Mouse (Mus musculus) neural tube, embryonic 13.5 days (tissue): ENCODE measurements at regions not wholly inside any gene's neighbourhood (a gene's known extent, or its start where the extent isn't known, plus 50 kb on each side); places are given as distances from the start of the nearest gene placed in this dataset.

Source experiments
- ATAC-seq: fragments of 200-750 bp; cut with Nextera tagmentation; 2 replicates; pipeline ENCODE4 v1.8.0; 2017; ENCODE audit warnings: low read depth, mild to moderate bottlenecking, moderate TSS enrichment, moderate library complexity
- H3K27ac ChIP-seq: fragments of 300-500 bp; sonication (generic); replicated peaks from 2 replicates; pipeline ENCODE4 v1.5.1; 2015; ENCODE audit warnings: moderate library complexity, mild to moderate bottlenecking, inconsistent platforms
- H3K27me3 ChIP-seq: fragments of 300-500 bp; sonication (generic); 2 replicates; pipeline ENCODE4 v1.6.1; 2015; ENCODE audit warnings: mild to moderate bottlenecking, inconsistent platforms
- H3K36me3 ChIP-seq: fragments of 300-500 bp; sonication (generic); 2 replicates; pipeline ENCODE4 v1.6.1; 2015; ENCODE audit warnings: mild to moderate bottlenecking, inconsistent platforms
- H3K4me1 ChIP-seq: fragments of 300-500 bp; sonication (generic); replicated peaks from 2 replicates; pipeline ENCODE4 v1.6.1; 2015; ENCODE audit warnings: inconsistent platforms
- H3K4me2 ChIP-seq: fragments of 300-500 bp; sonication (generic); 2 replicates; pipeline ENCODE4 v1.6.1; 2015; ENCODE audit warnings: inconsistent platforms, mild to moderate bottlenecking, moderate library complexity
- H3K4me3 ChIP-seq: fragments of 300-500 bp; sonication (generic); 2 replicates; pipeline ENCODE4 v1.5.1; 2015; ENCODE audit warnings: mild to moderate bottlenecking, inconsistent platforms
- H3K9ac ChIP-seq: fragments of 300-500 bp; sonication (generic); 2 replicates; pipeline ENCODE4 v1.6.1; 2015; ENCODE audit warnings: moderate library complexity, mild to moderate bottlenecking, inconsistent platforms
- H3K9me3 ChIP-seq: fragments of 300-500 bp; sonication (generic); 2 replicates; pipeline ENCODE4 v1.6.1; 2016; ENCODE audit warnings: inconsistent platforms
- WGBS: fragments of 180-500 bp; shearing (Covaris S2); methylation state at CpG from one replicate; pipeline ENCODE4 v1.1.7; 2015; 5-methylcytosine and 5-hydroxymethylcytosine counted together

GRCm38 (mm10) chr3:12262342-12262741 is 1926.9 kb upstream of the Gm38303 start:
- no peak overlapping the region for H3K4me2 ChIP-seq
- H3K27me3 ChIP-seq: no peaks in the 10 kb centered on the region
- no peak overlapping the region for H3K9ac ChIP-seq
- H3K36me3 ChIP-seq: no peaks in the 10 kb centered on the region
- H3K27ac ChIP-seq: no peak overlapping the region
- WGBS: 77% methylated on average over 1 of the region's 1 CpGs
- H3K4me1 ChIP-seq: no peaks in the 10 kb centered on the region
- H3K4me3 ChIP-seq: no peak overlapping the region
- H3K9me3 ChIP-seq: no peaks in the 10 kb centered on the region
- no peak for ATAC-seq

GRCm38 (mm10) chr3:12257650-12258049 is 1922.2 kb upstream of the Gm38303 start:
- Histone ChIP-seq H3K9me3 (no peaks in the 10 kb centered on the region), H3K27ac (no peak overlapping the region), H3K4me3 (no peak overlapping the region), H3K4me1 (no peaks in the 10 kb centered on the region), H3K4me2 (no peak overlapping the region), H3K9ac (no peak overlapping the region), H3K36me3 (no peaks in the 10 kb centered on the region), H3K27me3 (no peaks in the 10 kb centered on the region)
- ATAC-seq: no peak
- 78% methylated on average over 1 of the region's 1 CpGs for WGBS

- no peak for ATAC-seq
- H3K36me3 ChIP-seq: no peaks in the 10 kb centered on the region
- H3K27ac ChIP-seq: no peak overlapping the region
- WGBS: 90% methylated on average over 3 of the region's 3 CpGs
- H3K27me3 ChIP-seq: no peaks in the 10 kb centered on the region
- no peak overlapping the region for H3K9ac ChIP-seq
- H3K4me2 ChIP-seq: no peak overlapping the region
- H3K4me1 ChIP-seq: no peaks in the 10 kb centered on the region
- H3K4me3 ChIP-seq: no peak overlapping the region
- no peaks in the 10 kb centered on the region for H3K9me3 ChIP-seq
Measured at GRCm38 (mm10) chr3:12246145-12246544, 1910.7 kb upstream of the Gm38303 start.

- Histone ChIP-seq H3K27ac (no peak overlapping the region), H3K4me1 (no peaks in the 10 kb centered on the region), H3K9ac (no peak overlapping the region), H3K4me3 (no peak overlapping the region), H3K36me3 (no peaks in the 10 kb centered on the region), H3K9me3 (no peaks in the 10 kb centered on the region), H3K27me3 (no peaks in the 10 kb centered on the region), H3K4me2 (no peak overlapping the region)
- 89% methylated on average over 1 of the region's 1 CpGs for WGBS
- ATAC-seq: no peak
Measured at GRCm38 (mm10) chr3:12241026-12241425, 1905.5 kb upstream of the Gm38303 start.

GRCm38 (mm10) chr3:12227741-12228480 is 1892.4 kb upstream of the Gm38303 start:
- Histone ChIP-seq H3K9me3 (no peaks in the 10 kb centered on the region), H3K4me1 (no peaks in the 10 kb centered on the region), H3K36me3 (no peaks in the 10 kb centered on the region), H3K27me3 (no peaks in the 10 kb centered on the region), H3K4me3 (no peak overlapping the region), H3K9ac (no peak overlapping the region), H3K27ac (no peak overlapping the region), H3K4me2 (no peak overlapping the region)
- ATAC-seq: no peak

GRCm38 (mm10) chr3:12226816-12227215 is 1891.3 kb upstream of the Gm38303 start:
- H3K4me1 ChIP-seq: no peaks in the 10 kb centered on the region

GRCm38 (mm10) chr3:12224851-12225250 is 1889.4 kb upstream of the Gm38303 start:
- Histone ChIP-seq H3K9ac (no peak overlapping the region), H3K27ac (no peak overlapping the region), H3K36me3 (no peaks in the 10 kb centered on the region), H3K27me3 (no peaks in the 10 kb centered on the region), H3K4me2 (no peak overlapping the region), H3K9me3 (no peaks in the 10 kb centered on the region), H3K4me3 (no peak overlapping the region), H3K4me1 (no peaks in the 10 kb centered on the region)
- no peak for ATAC-seq

More at GRCm38 (mm10) chr3:12226816-12227215, 1891.3 kb upstream of the Gm38303 start:
- no peak for ATAC-seq
- H3K36me3 ChIP-seq: no peaks in the 10 kb centered on the region
- no peak overlapping the region for H3K4me2 ChIP-seq
- no peaks in the 10 kb centered on the region for H3K9me3 ChIP-seq
- WGBS: 85% methylated on average over 3 of the region's 3 CpGs
- H3K9ac ChIP-seq: no peak overlapping the region
- H3K4me3 ChIP-seq: no peak overlapping the region
- no peaks in the 10 kb centered on the region for H3K27me3 ChIP-seq
- no peak overlapping the region for H3K27ac ChIP-seq

GRCm38 (mm10) chr3:12216035-12216434 is 1880.6 kb upstream of the Gm38303 start:
- H3K9ac ChIP-seq: no peak overlapping the region
- H3K27me3 ChIP-seq: no peaks in the 10 kb centered on the region
- H3K4me2 ChIP-seq: no peak overlapping the region
- H3K9me3 ChIP-seq: no peaks in the 10 kb centered on the region
- 67% methylated on average over 1 of the region's 1 CpGs for WGBS
- H3K4me1 ChIP-seq: no peaks in the 10 kb centered on the region
- H3K4me3 ChIP-seq: no peak overlapping the region
- H3K36me3 ChIP-seq: no peaks in the 10 kb centered on the region
- no peak overlapping the region for H3K27ac ChIP-seq
- ATAC-seq: no peak

- no peak overlapping the region for H3K9ac ChIP-seq
- H3K4me1 ChIP-seq: no peaks in the 10 kb centered on the region
- no peak overlapping the region for H3K4me2 ChIP-seq
- H3K27ac ChIP-seq: no peak overlapping the region
- no peak overlapping the region for H3K4me3 ChIP-seq
- H3K36me3 ChIP-seq: no peaks in the 10 kb centered on the region
- no peak for ATAC-seq
- no peaks in the 10 kb centered on the region for H3K9me3 ChIP-seq
- H3K27me3 ChIP-seq: no peaks in the 10 kb centered on the region
- WGBS: 75% methylated on average over 3 of the region's 3 CpGs
Measured at GRCm38 (mm10) chr3:12214821-12215220, 1879.3 kb upstream of the Gm38303 start.

- 40% methylated on average over 3 of the region's 3 CpGs for WGBS
- H3K27me3 ChIP-seq: no peaks in the 10 kb centered on the region
- ATAC-seq: peak; percentile 63
Measured at GRCm38 (mm10) chr3:12173371-12173770, 1837.9 kb upstream of the Gm38303 start.

GRCm38 (mm10) chr3:12151329-12151728 is 1815.8 kb upstream of the Gm38303 start:
- H3K27me3 ChIP-seq: no peaks in the 10 kb centered on the region
- 84% methylated on average over 5 of the region's 5 CpGs for WGBS
- no peak for ATAC-seq

More at GRCm38 (mm10) chr3:12173371-12173770, 1837.9 kb upstream of the Gm38303 start:
- peaks cover 3% of the 10 kb centered on the region; the same call in 1 of the 2 replicates for H3K4me1 ChIP-seq
- H3K36me3 ChIP-seq: no peaks in the 10 kb centered on the region
- H3K4me3 ChIP-seq: no peak overlapping the region
- no peak overlapping the region for H3K27ac ChIP-seq
- H3K4me2 ChIP-seq: no peak overlapping the region
- no peaks in the 10 kb centered on the region for H3K9me3 ChIP-seq
- no peak overlapping the region for H3K9ac ChIP-seq

More at GRCm38 (mm10) chr3:12151329-12151728, 1815.8 kb upstream of the Gm38303 start:
- Histone ChIP-seq H3K9ac (no peak overlapping the region), H3K27ac (no peak overlapping the region), H3K9me3 (no peaks in the 10 kb centered on the region), H3K4me1 (no peaks in the 10 kb centered on the region), H3K4me3 (no peak overlapping the region), H3K4me2 (no peak overlapping the region), H3K36me3 (no peaks in the 10 kb centered on the region)
